Mouse (Mus musculus) lung, postnatal 0 days (tissue): Measurements from ENCODE around the gene Atp2a1. TPM values are rescaled to one million over a fixed set of nuclear protein-coding genes. Genes with fewer than 3 reads are reported as not detected.

Source experiments
- ATAC-seq: fragments of 200-750 bp; cut with Nextera tagmentation; 2 replicates; pipeline ENCODE4 v1.8.0; 2017; ENCODE audit warnings: moderate library complexity
- DNase-seq: peaks from one replicate; pipeline ENCODE4 v3.0.0-alpha.2; 2016; ENCODE audit warnings: low spot score
- H3K27ac ChIP-seq: fragments of 300-500 bp; sonication (generic); 2 replicates; pipeline ENCODE4 v1.5.1; 2014; ENCODE audit warnings: antibody characterized with exemption, mild to moderate bottlenecking, low read length, mixed read lengths
- H3K27me3 ChIP-seq: fragments of 300-500 bp; sonication (generic); replicated peaks from 2 replicates; pipeline ENCODE4 v1.6.1; 2014; ENCODE audit warnings: low read length, mixed read lengths; ENCODE audit not compliant: insufficient read depth
- H3K36me3 ChIP-seq: fragments of 300-500 bp; sonication (generic); 2 replicates; pipeline ENCODE4 v1.6.1; 2014; ENCODE audit warnings: low read length, mixed read lengths; ENCODE audit not compliant: insufficient read depth
- H3K4me1 ChIP-seq: fragments of 300-500 bp; sonication (generic); 2 replicates; pipeline ENCODE4 v1.6.1; 2014; ENCODE audit warnings: antibody characterized with exemption, low read depth, low read length, mixed read lengths; ENCODE audit not compliant: insufficient read depth
- H3K4me2 ChIP-seq: fragments of 300-500 bp; sonication (generic); replicated peaks from 2 replicates; pipeline ENCODE4 v1.6.1; 2014; ENCODE audit warnings: low read depth, mild to moderate bottlenecking, low read length, moderate library complexity, mixed read lengths
- H3K4me3 ChIP-seq: fragments of 300-500 bp; sonication (generic); 2 replicates; pipeline ENCODE4 v1.5.1; 2014; ENCODE audit warnings: low read depth, low read length
- H3K9ac ChIP-seq: fragments of 300-500 bp; sonication (generic); replicated peaks from 2 replicates; pipeline ENCODE4 v1.6.1; 2014; ENCODE audit warnings: low read depth, mild to moderate bottlenecking
- H3K9me3 ChIP-seq: fragments of 300-500 bp; sonication (generic); 2 replicates; pipeline ENCODE4 v1.6.1; 2016; ENCODE audit warnings: low read length, mixed read lengths
- CTCF ChIP-seq: IDR thresholded peaks from 2 replicates; pipeline ENCODE4 v1.5.1; 2016; ENCODE audit warnings: antibody characterized with exemption, mild to moderate bottlenecking
- EP300 ChIP-seq: IDR thresholded peaks from 2 replicates; pipeline ENCODE4 v1.6.1; 2016; ENCODE audit warnings: antibody characterized with exemption, mild to moderate bottlenecking, control low read depth
- WGBS: fragments of 180-500 bp; shearing (Covaris S2); extraction: QIAGEN DNeasy Blood & Tissue Kit; methylation state at CpG from one replicate; pipeline ENCODE4 v1.1.7; 2014; 5-methylcytosine and 5-hydroxymethylcytosine counted together
- polyA plus RNA-seq: library from polyadenylated mRNA; unstranded; fragments of >200 nt; fragmentation: Nextera tagmentation; extraction: Ambion mirVana; gene quantifications from 2 replicates; pipeline ENCODE4 v1.2.1, GENCODE M21; 2015

Atp2a1 gene
- polyA plus RNA-seq, 1 experiment from 2014 or later, result 0.14 TPM

- H3K4me3 ChIP-seq, result no peak overlapping the region
- no peak overlapping the region for H3K4me2 ChIP-seq
- 71% methylated on average over 11 of the region's 11 CpGs for WGBS
- no peaks in the 10 kb centered on the region for H3K36me3 ChIP-seq
- DNase-seq (no peak), ATAC-seq (no peak)
- H3K27ac ChIP-seq, result no peak overlapping the region
- TF ChIP-seq EP300 (no peak), CTCF (no peak)
- no peaks in the 10 kb centered on the region for H3K27me3 ChIP-seq
- H3K9me3 ChIP-seq, result no peaks in the 10 kb centered on the region
- H3K9ac ChIP-seq, result no peak overlapping the region
- no peaks in the 10 kb centered on the region for H3K4me1 ChIP-seq
These were observed 3.9 kb downstream of the Atp2a1 start for GRCm38 (mm10) chr7:126458844-126459618.

- Histone ChIP-seq H3K36me3 (no peaks in the 10 kb centered on the region), H3K4me2 (no peak overlapping the region), H3K27me3 (no peaks in the 10 kb centered on the region), H3K4me1 (no peaks in the 10 kb centered on the region), H3K27ac (no peak overlapping the region), H3K9me3 (no peaks in the 10 kb centered on the region), H3K4me3 (no peak overlapping the region), H3K9ac (no peak overlapping the region)
- TF ChIP-seq CTCF, result no peak
- TF ChIP-seq EP300, result no peak
- no peak for ATAC-seq
- WGBS, result 69% methylated on average over 5 of the region's 5 CpGs
- no peak for DNase-seq
These were observed 4.7 kb downstream of the Atp2a1 start for GRCm38 (mm10) chr7:126458225-126458624.

- H3K27me3 ChIP-seq, result no peaks in the 10 kb centered on the region
- DNase-seq, result no peak
- no peaks in the 10 kb centered on the region for H3K4me1 ChIP-seq
- H3K36me3 ChIP-seq, result no peaks in the 10 kb centered on the region
- no peak for TF ChIP-seq CTCF
- TF ChIP-seq EP300, result no peak
- no peak overlapping the region for H3K9ac ChIP-seq
- 85% methylated on average over 17 of the region's 17 CpGs for WGBS
- H3K9me3 ChIP-seq, result no peaks in the 10 kb centered on the region
- no peak overlapping the region for H3K4me3 ChIP-seq
- no peak overlapping the region for H3K4me2 ChIP-seq
- ATAC-seq, result no peak
- no peak overlapping the region for H3K27ac ChIP-seq
These were observed 6.3 kb downstream of the Atp2a1 start for GRCm38 (mm10) chr7:126456382-126457266.

GRCm38 (mm10) chr7:126455242-126455641 is 7.7 kb downstream of the Atp2a1 start:
- Histone ChIP-seq H3K4me1 (no peaks in the 10 kb centered on the region), H3K36me3 (no peaks in the 10 kb centered on the region), H3K27ac (no peak overlapping the region), H3K27me3 (no peaks in the 10 kb centered on the region), H3K4me2 (no peak overlapping the region), H3K4me3 (no peak overlapping the region), H3K9ac (no peak overlapping the region), H3K9me3 (no peaks in the 10 kb centered on the region)
- 70% methylated on average over 2 of the region's 2 CpGs for WGBS
- no peak for DNase-seq
- no peak for ATAC-seq
- TF ChIP-seq CTCF, result no peak
- no peak for TF ChIP-seq EP300

GRCm38 (mm10) chr7:126453861-126454260 is 9.0 kb downstream of the Atp2a1 start:
- Histone ChIP-seq H3K9ac (no peak overlapping the region), H3K9me3 (no peaks in the 10 kb centered on the region), H3K27ac (no peak overlapping the region), H3K27me3 (no peaks in the 10 kb centered on the region), H3K36me3 (no peaks in the 10 kb centered on the region), H3K4me1 (no peaks in the 10 kb centered on the region), H3K4me3 (no peak overlapping the region), H3K4me2 (no peak overlapping the region)
- ATAC-seq (no peak), DNase-seq (no peak)
- 43% methylated on average over 7 of the region's 7 CpGs for WGBS
- TF ChIP-seq EP300 (no peak), CTCF (no peak)

- no peak for ATAC-seq
These were observed 10.7 kb downstream of the Atp2a1 start for GRCm38 (mm10) chr7:126452244-126452643.

More at GRCm38 (mm10) chr7:126452244-126452643, 10.7 kb downstream of the Atp2a1 start:
- Histone ChIP-seq H3K9me3 (no peaks in the 10 kb centered on the region), H3K36me3 (0 out of 2 replicates have a peak, but pooled peaks cover 2% of the 10 kb centered on the region), H3K4me2 (no peak overlapping the region), H3K9ac (no peak overlapping the region), H3K27ac (no peak overlapping the region), H3K27me3 (no peaks in the 10 kb centered on the region), H3K4me1 (no peaks in the 10 kb centered on the region), H3K4me3 (no peak overlapping the region)
- WGBS, result 86% methylated on average over 3 of the region's 3 CpGs
- TF ChIP-seq CTCF (no peak), EP300 (no peak)
- DNase-seq, result no peak
